Mouse (Mus musculus) c-Kit-positive CD71-positive TER-119-positive erythroid progenitor cells, embryonic 14.5 days (primary cell): ENCODE data around the gene Ephb4.

Experiments used
- DNase-seq: peaks from one replicate; pipeline ENCODE4 v3.0.0-alpha.2; 2013; ENCODE audit warnings: low spot score

Ephb4 gene

GRCm38 (mm10) chr5:137335066-137335465 lies 14.8 kb upstream of the Ephb4 start:
- no peak for DNase-seq

- no peak for DNase-seq
Observed at GRCm38 (mm10) chr5:137337190-137337589, 12.7 kb upstream of the Ephb4 start.

DNA sequence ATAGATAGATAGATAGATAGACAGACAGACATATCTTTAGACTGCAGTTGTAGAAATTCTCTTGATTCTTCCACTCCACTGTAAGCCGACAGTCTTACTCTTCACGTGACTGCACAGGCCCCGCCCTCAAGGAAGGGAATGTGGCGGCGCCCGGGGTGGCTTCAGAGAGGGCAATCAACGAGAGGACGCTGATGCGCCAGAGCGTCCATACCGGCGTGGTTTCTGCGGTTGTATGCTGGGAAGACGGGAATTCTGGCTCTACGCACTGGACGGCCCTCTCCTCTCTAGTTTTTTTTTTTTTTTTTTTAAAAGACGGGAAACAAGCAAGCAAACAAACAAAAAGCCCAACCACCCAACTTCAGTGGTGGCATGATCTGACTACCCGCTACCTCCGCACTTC lies 11.7 kb upstream of the Ephb4 start:
- DNase-seq, result peak; percentile 77

DNA sequence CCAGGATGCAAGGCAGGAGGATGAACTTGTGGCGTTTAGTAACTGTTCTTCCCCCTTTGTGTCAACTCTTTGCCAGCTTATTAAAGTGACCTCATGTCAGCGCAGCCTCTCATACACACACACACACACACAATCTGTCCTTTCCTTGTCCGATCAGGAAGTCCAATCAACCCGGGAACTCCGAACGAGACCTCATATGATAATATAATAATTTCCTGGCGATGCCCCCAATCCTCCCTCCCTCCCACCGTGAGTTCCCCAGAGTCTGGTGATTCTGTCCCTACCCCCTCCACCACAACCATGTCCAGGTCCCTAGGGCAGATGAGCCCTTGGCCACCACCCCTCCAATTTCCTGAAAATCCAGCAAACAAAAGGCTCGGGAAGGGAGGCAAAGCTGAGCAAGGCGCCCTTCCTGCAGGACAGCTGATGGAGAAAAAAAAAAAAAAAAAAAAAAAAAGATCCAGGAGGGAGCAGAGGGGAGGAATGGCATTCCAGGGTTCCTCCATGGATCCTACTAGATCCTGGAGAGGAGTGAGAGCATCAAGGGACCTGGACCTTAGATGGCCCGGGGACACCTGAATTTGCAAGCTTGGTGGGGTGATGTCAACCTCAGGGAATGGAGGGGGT lies 11.1 kb upstream of the Ephb4 start:
- DNase-seq, result no peak

- no peak for DNase-seq
Observed at GRCm38 (mm10) chr5:137339290-137339979, 10.5 kb upstream of the Ephb4 start.

DNA sequence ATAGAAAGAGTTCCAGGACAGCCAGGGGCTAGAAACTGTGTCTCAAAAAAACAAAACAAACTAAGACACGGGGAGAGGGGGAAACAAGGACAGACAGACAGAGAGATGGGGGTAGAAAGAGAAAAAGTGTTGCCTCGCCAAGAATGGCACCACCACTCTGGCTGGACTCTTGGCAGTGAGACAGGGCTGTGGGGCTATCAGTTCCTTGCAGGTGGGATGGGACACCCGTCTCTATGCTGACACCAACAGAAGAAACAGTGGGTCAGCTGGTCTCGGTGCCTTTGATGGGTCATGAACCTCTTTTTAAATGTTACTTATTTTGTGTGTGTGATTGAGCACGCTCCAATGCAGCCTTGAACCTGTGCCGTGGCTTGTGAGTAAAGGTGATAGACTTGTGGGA lies 9.7 kb upstream of the Ephb4 start:
- no peak for DNase-seq

DNA sequence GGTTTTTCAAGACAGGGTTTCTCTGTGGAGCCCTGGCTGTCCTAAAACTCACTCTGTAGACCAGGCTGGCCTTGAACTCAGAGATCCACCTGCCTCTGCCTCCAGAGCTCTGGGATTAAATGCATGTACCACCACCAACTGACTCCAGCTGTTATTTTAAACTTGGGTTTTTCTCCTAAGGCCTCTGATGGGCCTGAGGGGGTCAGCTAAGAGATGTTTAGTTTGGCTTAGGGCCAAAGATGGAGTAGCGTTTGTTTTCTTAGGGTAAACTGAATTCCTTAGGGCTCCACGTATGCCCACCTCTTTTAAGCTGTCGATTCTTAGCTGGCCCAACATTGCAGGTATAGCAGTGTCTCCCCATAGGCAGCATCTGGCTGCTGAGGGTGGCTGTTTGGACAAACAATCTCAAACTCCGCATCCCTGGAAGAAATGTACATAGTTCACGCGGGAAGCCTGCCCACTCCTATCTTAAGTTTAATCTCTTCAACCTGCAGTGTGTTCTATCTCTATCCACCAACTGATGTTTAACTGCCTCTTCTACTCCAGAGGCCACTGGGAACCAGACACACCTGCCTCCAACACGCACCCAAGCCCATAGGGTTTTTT lies 7.4 kb upstream of the Ephb4 start:
- no peak for DNase-seq

DNA sequence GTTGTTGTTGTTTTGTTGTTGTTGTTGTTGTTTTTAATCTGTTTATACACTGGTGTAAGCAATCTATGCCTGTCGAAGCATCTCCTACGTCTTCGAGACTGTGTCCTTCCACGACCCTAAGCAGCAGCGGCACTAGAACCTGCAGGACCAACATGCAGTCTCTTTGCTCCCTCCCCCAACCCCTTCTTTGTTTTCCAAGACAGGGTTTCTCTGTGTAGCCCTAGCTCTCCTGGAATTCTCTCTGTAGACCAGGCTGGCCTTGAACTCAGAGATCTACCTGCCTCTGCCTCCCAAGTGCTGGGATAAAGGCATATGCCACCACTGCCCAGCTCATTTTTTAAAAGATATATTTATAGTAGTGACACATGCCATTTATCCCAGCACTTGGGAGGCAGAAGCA lies 6.5 kb upstream of the Ephb4 start:
- no peak for DNase-seq

DNA sequence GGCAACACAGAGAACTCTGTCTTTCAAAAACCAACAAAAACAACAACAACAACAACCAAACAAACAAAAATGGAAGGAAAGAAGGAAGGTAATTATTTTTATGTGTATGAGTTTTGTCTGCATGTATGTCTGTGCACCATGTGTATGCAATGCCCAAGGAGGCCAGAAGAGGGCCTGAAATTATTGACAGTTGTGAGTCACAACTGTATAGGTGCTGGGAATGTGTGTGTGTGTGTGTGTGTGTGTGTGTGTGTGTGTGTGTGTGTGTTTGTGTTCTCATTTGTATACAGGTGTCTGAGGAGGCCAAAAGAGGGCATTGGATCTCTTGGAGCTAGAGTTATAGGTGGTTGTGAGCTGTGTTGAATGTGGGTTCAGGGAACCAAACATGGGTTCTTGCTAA lies 6.0 kb upstream of the Ephb4 start:
- no peak for DNase-seq

DNA sequence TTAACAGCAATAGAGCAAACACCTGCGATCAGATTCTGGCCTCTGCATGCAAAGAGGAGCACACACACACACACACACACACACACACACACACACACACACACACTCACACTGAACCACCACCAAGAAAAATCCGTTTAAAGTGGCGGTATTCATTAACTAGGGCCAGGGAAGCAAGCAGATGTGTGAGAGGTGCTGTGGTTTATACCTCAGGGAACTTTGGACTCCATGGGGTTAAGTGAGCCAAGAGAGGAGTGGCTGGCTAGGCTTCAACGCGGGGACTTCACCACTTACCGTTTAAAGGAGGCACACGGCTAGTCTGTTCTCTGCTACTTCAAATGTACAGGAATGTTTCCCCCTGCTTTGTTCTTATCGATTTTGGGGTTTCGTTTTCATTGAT lies 4.1 kb upstream of the Ephb4 start:
- no peak for DNase-seq

DNA sequence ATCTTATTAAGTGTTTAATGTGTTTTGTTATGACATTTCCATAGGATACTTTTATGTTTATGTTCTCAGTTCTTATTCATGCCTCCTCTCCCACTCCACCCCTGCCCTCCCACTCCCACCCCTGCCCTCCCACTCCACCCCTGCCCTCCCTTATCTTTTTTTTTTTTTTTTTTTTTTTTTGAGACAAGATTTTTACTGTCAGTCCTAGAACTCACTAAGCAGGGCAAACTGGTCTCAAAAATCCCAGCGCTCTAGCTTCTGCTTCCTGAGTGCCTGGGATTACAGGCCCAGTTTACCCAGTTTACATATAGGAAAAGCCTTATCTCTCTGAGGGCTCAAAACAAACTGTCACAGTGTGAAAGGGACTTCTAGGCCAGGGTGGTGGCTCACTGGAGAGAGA lies 3.5 kb upstream of the Ephb4 start:
- DNase-seq, result no peak

- DNase-seq, result no peak
Observed at GRCm38 (mm10) chr5:137346983-137347382, 2.9 kb upstream of the Ephb4 start.

DNA sequence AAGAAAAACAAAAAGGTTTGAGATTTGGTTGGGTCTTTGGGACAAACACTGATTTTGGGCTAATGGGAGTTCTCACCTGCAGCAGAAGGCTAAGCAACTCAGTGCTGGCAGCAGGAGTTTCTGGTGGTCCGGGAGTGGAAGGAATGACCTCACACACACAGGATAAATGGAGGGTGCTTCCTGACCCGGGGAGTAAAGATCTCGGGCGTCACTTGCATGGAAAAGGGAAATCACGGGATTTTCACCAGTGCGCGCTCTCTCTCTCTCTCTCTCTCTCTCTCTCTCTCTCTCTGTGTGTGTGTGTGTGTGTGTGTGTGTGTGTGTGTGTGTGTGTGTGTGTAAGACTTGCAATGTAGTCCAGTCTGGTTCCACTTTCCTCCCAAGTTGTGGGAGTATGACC lies 2.1 kb upstream of the Ephb4 start:
- DNase-seq, result no peak

DNA sequence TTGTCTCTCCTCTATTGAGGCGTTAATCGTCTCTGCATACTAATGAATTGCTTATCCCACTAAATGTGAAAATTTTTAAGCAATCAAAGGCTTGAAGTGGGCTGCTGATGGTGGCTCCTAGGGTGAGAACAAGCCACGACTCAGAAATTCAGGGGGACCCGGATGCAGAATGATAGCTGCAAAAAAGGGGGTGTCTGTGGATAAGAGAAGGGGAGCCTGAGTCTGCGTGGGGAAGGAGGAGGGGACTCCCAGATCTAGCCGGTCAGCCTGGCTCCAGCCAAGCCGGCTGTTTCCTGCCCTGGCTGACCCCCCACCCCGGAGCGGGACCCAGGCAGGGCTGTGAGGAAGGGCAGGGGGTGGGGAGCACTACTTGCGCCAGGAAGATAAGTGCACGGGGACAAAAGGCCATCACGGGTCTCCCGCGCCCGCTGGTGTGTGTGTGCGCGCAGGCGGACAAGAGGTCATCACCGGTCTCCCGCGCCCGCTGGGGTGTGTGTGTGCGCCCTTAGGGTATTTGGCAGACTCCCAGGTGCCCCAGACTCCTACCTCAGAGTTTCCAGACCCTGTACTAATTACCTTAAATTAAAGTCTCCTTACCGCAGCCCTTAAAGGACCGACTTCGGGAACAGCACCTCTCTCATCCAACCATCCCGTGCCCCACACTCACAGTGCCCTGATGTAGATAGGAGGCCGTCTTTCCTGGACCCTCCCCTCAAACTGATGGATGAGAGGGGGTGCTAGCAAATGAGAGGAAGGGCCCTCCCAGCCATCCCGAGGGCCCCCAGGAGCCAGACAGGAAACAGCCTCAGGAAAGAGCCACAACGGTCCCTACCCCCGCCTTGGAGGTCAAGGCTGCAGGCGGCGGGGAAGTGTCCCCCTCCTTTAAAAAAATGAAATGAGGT lies 1.2 kb upstream of the Ephb4 start:
- no peak for DNase-seq

DNA sequence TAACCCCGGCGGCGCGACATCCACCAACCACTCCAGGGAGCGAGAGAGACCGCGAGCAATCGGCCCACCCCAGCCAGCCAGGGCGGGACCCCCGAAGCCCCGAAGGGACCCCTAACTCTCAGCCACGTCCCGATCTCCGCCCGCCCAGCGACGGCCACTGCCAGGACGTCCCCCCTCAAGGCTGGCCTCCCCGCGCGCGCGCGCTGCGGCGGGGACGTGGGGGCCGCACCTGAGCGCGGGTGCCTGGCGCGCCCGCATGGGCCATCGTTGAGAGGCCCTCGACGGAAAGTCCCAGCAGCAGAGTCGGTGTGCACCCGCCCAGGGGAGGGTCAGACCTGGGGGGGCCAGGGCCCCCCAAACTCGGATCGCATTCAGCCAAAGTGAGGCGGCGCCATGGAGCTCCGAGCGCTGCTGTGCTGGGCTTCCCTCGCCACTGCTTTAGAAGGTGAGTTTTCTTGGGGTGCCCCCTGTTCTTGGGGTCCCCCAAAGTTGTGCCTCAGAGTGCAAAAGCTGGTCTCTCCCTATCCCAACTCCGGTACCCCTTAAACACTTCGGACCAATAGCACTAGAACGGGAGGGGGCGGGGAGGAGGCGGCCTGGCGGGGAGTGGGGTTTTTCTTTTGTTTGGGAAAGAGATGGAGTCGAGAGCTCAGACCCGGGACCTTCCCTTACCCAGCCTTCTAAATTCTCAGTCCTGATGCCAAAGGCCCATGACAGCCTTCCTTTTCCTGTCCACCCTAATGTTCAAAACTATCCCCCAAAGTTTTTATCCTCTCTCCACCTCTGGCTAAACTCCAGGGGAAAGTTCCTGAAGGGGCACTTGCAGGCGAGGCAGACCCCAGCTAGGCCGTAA lies 522 bp downstream of the Ephb4 start:
- no peak for DNase-seq

DNA sequence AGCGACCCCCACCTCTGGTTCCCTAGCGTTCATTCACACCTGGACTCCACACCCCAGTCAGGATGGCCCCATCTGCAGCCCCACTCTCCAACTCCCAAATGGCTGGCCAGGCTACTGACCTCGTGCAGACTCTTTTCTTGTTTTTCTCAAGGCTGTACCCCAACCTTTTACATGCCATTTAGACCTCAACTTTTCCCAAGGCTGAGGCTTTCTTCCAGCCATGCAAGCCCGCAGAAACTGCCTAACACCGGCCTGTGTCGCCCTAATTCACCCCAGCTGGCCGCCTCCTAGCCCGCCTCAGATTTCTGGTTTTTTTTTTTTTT lies 1.1 kb downstream of the Ephb4 start:
- DNase-seq, result no peak

- no peak for DNase-seq
Observed at GRCm38 (mm10) chr5:137351394-137351793, 1.5 kb downstream of the Ephb4 start.

- no peak for DNase-seq
Observed at GRCm38 (mm10) chr5:137352011-137352975, 2.4 kb downstream of the Ephb4 start.

DNA sequence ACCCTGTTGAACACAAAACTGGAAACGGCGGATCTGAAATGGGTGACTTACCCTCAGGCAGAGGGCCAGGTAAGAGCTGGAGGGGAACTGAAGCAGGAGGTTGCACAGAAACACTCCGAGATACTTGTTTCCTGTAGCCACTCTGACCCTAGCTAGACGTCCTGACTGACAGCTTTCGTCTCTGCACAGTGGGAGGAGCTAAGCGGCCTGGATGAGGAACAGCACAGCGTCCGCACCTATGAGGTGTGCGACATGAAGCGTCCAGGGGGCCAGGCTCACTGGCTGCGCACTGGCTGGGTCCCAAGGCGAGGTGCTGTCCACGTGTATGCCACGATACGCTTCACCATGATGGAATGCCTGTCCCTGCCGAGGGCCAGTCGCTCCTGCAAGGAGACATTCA lies 4.2 kb downstream of the Ephb4 start:
- no peak for DNase-seq

- no peak for DNase-seq
Observed at GRCm38 (mm10) chr5:137358382-137358781, 8.5 kb downstream of the Ephb4 start.

- no peak for DNase-seq
Observed at GRCm38 (mm10) chr5:137369665-137370064, 19.8 kb downstream of the Ephb4 start.
